Mouse (Mus musculus): ENCODE data around the gene Cmip.

DNA sequence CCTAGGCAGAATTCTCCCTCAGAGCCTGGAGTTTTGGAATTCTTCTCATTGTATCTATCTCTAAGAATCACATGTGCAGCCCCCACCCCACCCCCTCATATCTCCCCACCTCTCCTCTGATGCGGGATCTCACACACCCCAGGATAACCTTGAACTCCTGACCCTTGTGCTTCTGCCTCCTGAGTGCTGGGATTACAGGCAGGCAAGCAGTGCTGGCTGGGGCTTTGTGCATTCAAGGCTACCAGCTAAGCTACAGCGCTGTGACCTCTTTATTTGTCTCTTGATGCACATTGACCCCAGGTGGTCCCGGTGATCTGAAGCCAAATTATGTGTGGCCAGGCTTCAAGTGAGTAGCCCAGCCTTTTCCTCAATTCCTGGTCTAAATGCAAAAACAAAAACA is 15.0 kb upstream of the Cmip start:
- TF ChIP-seq MXI1 (IDR thresholded peaks at IDR 0.05; ENCODE audit: low read depth, low read length) (no peak), MAX (IDR thresholded peaks at IDR 0.05; ENCODE audit: low read length) (no peak), USF2 (IDR thresholded peaks at IDR 0.05; ENCODE audit: borderline replicate concordance in 1 of 2, insufficient read depth in 1 of 2, low read depth in 1 of 2, low read length in 2 of 2) (no peak), BHLHE40 (IDR thresholded peaks at IDR 0.05; ENCODE audit: borderline replicate concordance, low read depth, low read length) (no peak), GATA1 (IDR thresholded peaks at IDR 0.05; ENCODE audit: low read depth, low read length) (no peak), E2F4 (IDR thresholded peaks at IDR 0.05; ENCODE audit: borderline replicate concordance, low read depth, low read length) (no peak), CTCF (IDR thresholded peaks at IDR 0.05 in 2 of 3, conservative IDR thresholded peaks at IDR 0.05 in 1 of 3; ENCODE audit: control insufficient read depth in 1 of 3, insufficient read depth in 1 of 3, low read depth in 2 of 3, low read length in 3 of 3, poor library complexity in 1 of 3, severe bottlenecking in 1 of 3) (no peak), EP300 (IDR thresholded peaks at IDR 0.05; ENCODE audit: low read depth in 1 of 2, low read length in 2 of 2) (no peak), ETS1 (IDR thresholded peaks at IDR 0.05; ENCODE audit: low read depth, low read length) (no peak), MAFK (IDR thresholded peaks at IDR 0.05; ENCODE audit: borderline replicate concordance, low read depth, low read length) (no peak), ZNF384 (IDR thresholded peaks at IDR 0.05; ENCODE audit: low read depth, low read length) (no peak), POLR2A (IDR thresholded peaks at IDR 0.05; ENCODE audit: control insufficient read depth in 1 of 2, insufficient read depth in 1 of 2, low read depth in 1 of 2, low read length in 2 of 2, poor library complexity in 1 of 2) (no peak), CHD1 (IDR thresholded peaks at IDR 0.05; ENCODE audit: low read depth, low read length) (no peak), NRF1 (IDR thresholded peaks at IDR 0.05; ENCODE audit: insufficient read depth, low read depth, low read length, poor library complexity, severe bottlenecking) (no peak)

Data from MEL (cell line).